Mouse (Mus musculus) kidney, postnatal 25 days (tissue): ENCODE data around the gene Fnip2.
A peak's percentile ranks its signal among the peaks of the same experiment; 100 is the strongest.

Source experiments
- DNase-seq, 2 experiments: peaks; one replicate each; pipeline ENCODE4 v3.0.0; 2021; ENCODE audit warnings: mixed read lengths in 2 of 2

Fnip2 gene

DNA sequence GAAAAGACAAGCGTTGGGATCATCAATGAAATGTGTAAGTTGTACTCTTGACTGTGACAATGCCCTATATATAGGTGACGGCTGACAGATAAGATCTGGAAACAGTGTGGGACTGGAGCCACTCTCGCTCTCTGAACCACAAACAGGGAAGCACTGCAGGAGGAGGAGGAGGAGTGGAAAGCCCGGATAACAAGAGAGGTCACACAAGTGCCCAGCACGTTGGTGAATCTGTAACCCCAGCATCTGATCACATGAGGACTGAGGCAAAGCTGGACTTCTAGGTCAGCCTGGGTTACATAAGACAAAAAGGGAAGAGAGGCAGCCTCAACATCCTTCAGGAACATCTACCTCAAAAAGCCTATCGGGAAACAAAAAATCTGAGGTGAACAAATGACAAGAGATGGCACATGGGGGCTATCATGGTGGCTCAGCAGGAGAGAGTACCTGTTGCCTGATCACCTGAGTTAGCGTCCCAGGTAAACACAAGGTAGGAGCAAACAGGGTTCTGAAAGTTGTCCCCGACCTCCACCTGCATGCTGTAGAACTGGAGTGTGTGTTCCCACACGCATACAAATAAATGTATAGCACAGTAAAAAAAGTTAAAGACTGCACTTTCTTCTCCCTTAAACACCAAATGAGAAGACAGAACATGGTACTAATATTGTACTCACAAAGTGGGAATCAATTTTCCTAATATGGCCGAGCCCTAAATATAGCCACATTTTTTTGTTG lies 2.6 kb downstream of the Fnip2 start:
- DNase-seq: peak; percentile 72 to 89

DNA sequence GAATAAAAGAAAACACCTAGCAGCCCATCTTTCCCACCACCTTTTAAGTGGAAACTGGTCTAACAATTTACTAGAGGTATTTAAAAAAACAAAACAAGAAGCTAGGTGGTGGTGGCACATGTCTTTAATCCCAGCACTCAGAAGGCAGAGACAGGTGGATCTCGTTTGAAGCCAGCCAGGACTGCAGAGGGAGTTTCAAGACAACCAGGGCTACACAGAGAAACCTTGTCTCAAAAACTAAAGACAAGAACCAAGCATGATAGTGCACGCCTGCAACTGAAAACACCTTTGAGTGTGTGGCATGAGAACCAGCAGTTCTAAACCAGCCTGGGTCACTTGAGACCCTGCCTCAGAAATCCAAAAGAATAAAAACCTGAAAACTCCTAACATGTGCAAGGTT lies 4.1 kb downstream of the Fnip2 start:
- DNase-seq: no peak

DNA sequence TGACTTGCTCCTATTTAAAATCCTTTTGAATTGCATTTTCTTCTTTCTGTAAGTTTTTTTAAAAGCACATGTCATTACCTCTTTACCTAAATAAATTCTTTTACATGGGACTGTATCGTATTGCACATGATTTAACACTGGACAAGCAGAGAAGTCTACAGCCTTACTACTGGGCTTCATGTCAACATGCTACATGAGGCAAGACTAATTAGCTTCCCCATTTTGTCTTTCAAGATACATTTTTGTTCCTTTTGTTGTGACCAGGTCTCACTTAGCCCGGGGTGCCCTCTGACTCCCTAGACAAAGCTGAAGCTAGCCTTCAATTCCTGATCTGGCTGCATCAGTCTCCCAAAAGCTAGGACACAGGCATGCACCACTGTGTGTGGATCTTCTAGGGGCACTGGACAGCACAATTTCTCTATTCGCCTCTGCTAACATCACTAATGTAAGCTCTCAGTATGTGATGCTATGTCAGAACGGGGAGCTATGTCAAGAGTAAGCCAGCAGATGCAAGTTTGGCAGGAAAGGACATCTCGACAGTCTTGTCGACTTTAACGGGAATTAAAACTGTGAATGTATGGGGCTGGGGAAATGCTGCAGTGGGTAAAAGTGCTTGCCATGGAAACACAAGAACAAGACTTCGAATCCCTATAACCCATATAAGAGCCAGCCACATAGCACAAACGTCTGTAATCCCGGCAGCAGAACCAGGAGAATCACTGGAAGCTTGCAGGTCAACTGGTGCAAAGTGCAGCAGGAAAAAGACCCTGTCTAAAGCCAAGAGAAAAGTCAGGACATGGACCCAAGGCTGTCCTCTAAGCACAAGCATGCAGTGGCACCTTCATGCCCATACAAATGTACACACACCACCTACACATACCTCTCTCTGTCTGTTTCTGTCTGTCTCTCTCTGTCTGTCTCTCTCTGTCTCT lies 5.5 kb downstream of the Fnip2 start:
- DNase-seq: no peak

DNA sequence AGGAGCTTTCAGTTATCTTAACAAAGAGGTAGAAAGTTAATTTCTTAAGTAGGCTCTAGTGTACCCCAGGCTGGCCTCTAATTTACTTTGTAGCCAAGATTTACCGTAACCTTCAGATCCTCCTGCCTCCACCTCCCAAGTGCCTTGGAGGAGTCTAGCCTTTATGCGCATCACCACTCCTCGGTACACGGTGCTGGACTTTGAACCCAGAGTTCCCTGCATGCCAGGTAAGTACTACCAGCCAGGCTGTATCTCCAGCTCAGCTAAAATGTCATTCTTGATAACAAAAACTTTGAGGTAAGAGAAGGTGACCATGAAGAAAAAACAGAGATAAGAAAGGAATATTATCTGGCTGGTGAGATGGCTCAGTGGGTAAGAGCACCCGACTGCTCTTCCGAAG lies 7.0 kb downstream of the Fnip2 start:
- peak; percentile 73 to 81 for DNase-seq

DNA sequence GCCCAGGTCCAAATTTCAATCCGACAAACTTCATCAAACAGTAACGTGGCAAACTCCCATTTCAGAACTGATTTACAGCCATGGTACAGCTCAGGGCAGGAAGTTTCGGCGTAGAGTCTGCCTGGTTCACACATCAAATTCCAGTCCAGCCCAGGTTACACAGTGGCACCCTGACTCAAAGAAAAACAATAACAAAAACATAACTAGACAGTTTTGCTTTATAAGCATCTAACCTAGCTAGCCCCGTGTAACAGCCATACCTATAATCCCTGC lies 7.9 kb downstream of the Fnip2 start:
- peak; percentile 63 to 84 for DNase-seq

DNA sequence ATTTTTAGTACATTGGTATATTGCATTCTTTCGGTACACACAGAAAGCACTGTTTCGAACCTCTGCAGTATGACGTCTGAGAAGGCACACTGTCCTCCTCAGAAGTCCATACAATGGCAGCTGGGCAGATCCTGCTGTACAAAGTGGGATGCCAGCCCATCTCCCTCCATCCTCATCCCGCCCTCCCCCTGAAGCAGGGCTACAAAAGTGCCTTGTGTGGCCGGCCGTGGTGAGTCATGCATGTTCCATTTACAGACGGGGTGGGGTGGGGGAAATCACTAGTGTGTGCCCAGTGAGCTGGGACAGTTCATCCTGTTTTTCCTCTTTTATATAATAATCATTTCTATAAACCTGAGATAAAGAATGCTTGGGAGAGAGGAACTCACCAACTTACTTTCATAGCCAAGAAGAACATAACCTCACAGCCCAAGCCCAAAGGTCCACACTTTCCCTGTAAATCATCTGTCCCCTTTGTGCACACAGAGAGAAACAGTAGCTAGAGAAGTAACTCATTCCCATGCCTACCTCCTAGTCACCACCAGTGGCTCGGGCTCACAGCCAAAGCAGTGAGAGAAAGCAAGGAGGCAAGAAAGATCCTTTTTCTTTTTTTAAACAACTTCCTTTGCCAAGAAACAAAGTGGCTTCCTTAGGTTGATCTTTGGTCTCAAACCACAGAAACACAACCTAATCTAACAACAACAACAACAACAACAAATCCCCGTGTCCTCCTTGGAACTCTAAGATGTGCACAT lies 8.4 kb downstream of the Fnip2 start:
- DNase-seq: peak; percentile 90 to 94

DNA sequence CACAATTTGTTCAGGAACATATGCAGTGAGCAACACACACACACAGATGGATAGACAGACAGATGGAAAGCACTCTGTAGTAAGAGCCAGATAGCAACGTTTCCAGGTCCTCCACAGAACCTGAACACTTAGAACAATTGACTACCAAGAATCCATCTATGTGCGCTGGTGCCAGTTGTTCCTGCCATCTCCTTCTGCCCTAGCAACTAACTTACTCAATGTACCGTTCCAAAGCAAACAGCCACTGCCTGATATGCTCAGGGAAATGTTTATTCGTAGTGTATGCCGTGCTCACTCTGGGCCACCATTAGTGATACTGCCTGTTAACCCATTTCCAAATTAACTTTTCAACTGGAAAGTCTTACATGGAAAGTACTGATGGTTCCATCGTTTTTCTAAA lies 12.5 kb downstream of the Fnip2 start:
- no peak for DNase-seq

DNA sequence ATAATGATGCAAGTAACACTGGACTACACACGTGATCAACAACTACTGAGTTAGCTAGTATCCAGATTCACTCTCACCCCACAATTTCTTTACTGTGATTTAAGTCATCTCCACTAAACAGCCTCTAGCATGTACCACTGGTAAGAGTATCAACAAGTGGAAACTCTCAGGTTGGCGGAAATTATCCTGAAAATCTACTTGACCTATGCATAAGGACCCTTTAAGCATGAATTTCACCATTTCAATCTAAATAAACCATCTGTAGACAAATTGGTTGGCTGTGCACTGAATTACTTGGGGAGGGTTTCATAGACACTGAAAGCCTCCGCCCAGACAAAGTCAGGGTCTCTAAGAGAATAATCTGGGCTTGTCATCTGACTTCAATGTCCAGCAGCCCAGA lies 13.8 kb downstream of the Fnip2 start:
- no peak for DNase-seq

DNA sequence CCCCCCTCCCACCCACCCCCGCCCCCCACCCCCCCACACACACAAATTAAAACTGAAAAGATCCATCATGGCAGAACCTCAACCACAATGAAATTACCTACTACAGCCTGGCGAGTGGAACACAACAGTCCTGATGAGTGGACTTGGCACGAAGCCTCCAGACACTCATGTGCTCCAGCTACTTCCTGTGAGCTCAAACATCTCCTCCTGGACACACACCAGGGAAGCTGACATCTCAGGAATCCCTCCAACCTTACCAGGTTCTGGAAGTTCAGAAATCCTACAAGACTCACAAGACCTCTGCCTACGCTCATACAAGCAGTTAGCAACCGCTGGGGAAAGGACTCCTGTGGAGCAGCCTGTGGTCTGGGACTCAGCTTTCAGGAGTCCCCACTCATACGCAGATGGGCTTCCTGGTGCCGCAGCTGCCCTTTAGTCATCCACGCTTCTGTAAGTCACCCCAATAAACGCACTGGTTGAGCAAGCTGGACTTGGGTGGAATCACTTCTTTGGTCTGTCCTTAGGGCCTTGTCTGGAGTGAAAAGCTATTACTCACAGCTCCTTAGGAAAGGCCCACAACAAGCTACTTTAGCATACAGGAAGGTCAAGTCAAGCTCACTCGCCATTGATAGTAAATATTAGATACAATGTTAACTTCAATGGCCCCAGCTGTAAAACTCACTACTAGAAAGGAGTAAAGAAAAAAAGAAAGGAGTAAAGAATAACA lies 15.6 kb downstream of the Fnip2 start:
- peak; percentile 61 for DNase-seq

DNA sequence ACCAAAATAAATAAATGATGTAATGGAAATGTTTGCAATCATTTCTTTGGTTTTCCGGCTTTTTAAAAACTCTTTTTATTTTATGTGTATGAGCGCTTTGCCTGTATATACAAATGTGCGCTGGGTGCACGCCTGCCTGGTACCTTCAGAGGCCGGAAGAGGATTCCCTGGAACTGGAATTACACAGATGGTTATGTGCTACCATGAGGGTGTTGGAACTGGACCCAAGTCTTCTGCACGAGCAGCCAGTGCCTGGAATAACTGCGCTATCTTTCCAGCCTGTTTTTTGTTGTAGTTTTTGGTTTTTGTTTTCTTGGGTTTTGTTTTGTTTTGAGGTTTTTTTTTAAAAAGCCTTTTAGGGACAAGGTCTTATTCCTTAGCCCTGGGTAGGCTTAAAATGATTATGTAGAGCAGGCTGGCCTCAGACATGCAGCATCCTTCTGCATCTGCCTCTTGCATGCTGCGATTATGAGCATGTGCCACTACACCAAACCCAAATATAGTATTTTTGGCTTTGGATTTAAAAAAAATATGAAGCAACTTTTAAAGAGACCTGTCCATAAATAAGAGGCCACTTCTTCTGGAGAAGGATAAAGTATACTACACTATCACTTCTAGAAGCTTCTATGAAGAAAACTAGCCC lies 17.7 kb downstream of the Fnip2 start:
- DNase-seq: no peak

DNA sequence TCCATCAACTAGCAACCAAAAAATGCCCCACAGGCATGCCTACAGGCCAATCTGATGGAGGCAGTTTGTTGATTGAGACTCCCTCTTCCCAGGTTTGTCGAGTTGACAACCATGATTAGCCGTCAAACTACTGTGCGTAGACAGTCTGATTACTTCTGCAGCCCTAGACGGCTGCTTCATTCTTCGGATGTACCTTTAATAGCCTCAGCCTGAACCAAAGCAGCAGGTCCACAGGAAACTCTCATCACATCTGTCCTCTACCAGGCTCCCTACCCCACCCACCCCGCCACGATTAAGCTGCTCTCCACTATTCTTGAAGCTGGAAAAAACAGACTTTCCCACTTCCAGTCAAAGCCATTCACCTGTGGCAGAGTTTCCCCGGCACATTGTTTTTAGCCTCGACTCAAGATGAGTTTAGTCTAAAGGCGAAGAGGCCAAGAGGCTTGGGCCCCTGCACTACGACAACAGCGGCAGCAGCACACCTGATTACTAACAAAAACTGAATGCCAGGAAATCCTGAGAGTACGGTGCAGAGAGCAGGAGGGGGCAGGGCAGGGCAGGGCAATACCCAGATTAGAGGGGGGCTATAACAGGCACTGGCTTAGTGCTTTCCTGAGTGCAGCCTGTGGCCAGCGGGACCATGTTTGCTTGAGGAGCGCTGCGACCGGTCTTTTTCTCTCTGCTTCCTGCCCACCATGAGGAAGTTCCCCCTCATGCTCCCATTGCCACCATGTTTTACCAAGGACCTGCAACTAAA lies 18.7 kb downstream of the Fnip2 start:
- no peak for DNase-seq

DNA sequence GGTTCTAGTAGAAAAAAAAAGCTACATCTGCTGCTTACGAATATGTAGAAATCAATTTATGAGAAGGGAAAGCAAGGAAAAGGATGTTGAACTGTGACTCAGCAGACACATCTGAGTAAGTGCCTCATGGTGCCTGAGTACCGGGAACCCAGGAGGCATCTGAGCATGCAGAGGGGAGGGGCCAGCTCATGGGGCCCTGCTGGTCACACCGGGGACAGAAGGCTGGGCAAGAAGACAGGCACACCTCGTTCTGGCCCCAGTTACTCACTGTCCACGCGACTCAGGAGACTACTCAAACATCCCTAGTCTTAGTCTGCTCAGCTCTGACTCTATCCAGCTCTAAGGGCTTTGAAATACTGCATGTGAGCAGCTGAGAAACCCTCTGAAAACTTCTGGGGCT lies 25.0 kb downstream of the Fnip2 start:
- peak; percentile 52 to 86 for DNase-seq

DNA sequence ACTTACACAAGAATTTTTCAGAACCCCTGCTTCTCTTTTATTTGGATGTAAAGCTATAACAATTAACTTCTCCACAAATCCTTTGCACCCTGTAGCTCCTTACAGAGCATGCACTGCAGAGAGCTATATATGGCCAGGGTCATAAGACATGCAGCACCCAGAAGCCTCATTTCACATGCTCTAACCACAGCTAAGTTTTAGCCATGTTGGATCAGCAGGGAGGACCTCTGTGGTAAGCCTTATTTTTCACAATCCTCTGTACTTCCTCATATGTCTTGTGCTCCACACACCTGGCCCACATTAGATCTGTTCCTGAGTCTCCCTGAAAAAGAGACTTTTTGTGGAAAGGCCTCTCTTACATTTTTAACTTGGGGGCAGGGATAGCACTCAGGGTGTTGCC lies 27.9 kb downstream of the Fnip2 start:
- no peak for DNase-seq

DNA sequence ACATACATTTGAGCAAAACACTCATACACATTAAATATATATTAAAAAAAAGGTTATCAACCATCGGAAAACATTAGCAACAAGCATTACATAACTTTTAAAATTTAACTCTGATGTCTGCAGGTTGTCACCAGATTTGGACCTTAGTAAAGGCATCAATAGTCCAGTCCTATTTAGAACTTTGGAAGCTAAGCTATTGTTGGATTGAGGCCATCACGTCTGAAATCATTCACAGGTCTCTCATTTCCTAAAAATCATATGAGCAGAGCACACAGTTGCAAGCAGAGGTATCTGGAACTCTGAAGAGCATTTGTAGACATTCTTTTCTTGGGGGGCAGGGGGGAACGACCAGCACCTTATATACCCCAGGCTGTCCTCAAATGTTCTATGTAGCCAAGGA lies 28.5 kb downstream of the Fnip2 start:
- DNase-seq: peak in 1 of 2 experiments; percentile 49

DNA sequence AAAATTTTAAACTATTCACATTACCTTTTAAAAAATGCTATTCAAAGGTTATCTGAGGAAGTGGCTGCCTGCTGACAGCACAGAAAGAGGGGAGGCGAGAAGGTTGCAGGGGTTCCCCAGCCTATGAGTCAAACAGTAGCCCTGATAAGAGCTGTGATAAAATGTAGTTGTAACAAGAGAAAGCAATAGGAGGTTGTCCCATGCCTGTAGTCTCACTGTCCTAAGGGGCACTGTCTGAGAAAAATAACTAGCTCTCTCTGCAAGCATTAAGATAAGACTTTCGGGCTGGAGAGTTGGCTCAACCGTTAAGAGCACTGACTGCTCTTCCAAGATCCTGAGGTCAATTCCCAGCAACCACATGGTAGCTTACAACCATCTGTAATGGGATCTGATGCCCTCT lies 29.3 kb downstream of the Fnip2 start:
- DNase-seq: no peak

DNA sequence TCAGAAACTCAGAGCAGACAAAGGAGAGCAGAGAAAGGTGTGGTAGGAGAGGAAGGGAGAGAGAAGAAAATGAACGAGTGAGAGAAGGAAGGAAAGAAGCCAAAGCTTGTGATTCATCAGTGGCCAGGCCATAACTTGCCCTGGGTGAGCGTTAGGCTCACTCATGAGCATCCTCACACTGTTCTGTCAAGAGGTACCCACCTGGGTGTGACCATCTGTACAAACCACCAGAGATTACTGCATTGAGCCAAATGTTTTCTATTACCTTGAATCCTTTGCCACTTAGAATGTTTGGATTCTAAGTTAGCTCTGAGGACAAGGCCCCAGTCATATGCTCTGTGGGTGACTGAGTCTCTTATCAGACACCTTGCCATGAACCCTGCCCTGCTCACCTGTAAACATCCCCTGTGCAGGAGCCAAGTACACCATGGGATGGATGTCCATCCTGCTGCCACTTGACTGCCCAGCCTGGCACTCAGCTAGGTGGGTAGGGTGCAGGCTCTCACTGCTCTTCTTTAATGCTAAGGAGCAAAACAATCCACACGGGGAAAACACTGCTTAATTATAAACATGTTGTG lies 29.9 kb downstream of the Fnip2 start:
- DNase-seq: no peak

DNA sequence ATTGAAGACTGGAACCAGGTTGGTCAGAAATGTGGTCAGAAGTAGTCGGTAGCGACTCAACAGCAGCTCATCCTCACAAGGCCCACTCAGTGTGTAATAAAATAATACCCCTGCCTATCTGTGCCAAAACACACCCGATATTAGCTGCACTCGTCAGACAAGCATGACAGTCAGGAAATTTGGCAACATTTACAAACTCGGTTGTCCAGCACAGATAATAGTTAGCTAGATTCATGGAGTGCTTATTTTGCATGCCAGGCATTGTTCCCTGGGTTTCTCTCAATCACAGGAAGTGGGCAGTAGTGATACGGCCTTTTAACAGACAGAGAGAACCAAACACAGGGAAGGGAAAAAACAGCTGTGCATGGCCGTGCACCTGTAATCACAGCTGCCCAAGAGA lies 30.6 kb downstream of the Fnip2 start:
- DNase-seq: no peak

DNA sequence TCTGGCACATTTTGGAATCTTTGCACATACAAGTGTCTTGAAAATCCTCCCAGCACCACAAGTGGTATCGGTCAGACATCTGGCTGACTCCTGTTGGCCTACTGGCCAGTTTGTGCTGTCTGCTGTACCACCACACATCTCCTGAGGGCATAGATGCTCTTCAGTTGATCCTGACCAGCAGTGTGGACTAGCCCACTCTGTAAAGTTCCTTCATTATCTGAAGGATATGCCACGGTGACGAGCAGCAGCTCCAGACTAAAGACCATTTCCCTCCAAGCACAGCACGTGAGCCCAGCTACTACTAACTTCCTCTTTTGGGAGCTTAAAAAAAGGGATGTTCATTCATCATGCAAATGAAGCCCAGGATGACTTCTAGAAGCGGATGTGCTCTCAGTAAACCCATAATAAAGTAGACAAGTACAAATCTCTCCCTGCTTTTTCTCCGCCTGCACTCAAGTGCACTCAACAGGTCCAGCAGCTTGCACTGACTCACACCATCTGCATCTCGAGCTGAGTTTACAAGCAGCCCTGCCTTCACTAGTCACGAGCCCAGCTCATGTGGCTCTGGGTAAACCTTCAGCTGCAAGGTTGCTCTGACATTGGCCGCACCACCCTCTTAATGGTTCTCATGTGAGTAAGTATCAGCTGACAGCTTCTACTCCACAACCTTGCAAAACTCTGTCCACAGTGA lies 35.9 kb downstream of the Fnip2 start:
- DNase-seq: peak; percentile 78 to 93

DNA sequence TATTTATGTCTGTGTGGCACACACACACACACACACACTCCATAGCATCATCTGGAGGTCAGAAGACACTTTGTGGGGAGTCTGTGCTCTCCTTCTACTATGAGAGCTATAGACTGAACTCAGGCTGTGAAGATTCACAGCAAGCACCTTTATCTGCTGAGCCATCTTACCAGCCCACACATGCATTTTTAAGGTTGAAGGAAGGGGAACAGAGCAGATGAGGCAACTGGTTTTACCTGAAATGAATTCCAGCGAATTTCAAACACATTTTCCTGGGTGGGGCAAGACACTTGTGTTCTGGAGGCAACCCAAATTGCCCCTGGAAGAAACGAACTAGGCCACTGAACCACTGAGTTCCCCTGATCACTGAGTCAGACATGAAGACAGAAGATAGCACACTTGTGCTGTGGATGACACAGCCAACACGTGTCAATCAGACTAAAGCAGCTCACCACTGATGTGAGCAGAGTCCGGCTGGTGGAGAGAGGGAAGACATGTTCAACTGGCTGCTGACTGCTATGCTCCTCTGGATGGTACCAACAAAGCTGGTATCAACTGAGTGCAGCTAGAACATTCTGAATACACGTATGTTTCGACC lies 38.0 kb downstream of the Fnip2 start:
- no peak for DNase-seq

DNA sequence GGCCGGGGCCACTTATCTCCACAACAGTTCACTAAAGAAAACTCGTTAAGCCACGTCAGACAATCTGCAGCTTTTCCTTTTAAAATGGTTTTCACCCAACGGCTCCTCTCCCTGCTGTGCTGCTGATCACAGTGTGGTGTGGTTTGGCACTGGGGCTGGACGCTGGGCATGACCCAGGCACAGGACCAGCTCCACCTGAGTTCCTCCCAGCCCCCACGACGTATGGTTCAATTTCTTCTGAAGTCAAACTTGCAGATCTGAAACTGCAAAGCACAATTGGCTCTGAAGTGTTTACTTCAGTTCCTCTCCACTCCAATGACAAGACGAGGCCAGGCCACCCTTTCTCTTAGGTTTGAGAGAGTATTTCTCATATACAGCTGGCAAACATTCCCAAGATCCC lies 39.1 kb downstream of the Fnip2 start:
- no peak for DNase-seq
